Mouse (Mus musculus): ENCODE measurements around the gene Rnf151.

DNA sequence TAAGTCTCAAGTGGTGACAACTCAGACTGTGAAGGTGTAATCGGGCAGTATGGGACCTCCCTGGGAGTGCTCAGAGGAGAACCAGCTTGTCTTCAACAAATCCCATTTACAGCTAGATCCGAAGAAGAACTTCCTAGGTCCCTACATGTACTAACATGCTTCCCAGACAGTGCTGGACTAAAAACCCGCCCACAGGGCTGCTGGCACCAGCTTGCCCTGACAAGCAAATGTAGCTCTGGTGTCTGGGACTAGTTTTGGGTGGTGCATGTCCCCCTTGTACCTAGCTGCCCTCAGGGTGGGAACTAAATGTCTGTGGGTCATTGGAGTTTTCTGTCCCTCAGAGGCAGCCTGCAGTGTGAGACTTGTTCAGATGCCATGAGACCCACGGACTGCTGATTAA lies 33.7 kb upstream of the Rnf151 start:
- TF ChIP-seq CTCF (IDR thresholded peaks at IDR 0.05), result no peak
- TF ChIP-seq EP300 (IDR thresholded peaks at IDR 0.05), result no peak

Measured in lung, postnatal 0 days (tissue).